16 mouse cellular contexts compared by ENCODE assay signal in the genomic region with DNA sequence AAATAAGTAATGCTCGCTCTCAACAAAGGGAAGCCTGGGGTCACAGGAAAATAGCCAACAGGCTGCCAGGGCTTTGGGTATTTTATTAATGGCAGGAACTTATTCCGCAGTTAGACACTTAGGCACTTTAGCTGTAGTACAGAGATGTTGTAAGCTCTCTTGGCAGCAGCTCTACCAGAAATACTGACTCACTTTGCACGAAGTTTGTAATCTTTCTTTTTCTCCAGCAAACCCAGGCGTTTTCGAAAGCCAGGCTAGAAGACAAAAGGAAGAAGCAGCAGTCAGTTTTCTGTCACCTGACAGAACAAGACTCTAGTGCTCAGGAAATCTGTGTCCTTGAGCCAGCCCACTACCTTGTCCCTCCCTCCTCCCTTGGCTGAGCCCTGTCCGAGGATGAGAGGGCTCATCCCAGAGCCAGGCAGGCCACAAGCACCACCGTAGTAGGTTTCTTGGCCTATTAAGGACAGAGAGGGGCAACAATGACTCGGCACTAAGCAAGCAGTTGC. TPM values are rescaled to one million over a fixed set of nuclear protein-coding genes. Genes with fewer than 3 reads are reported as not detected.
DNase-seq lines count a peak whose midpoint lies in the region; ATAC-seq and TF ChIP-seq lines count a peak whose summit lies in the region.
"Had no signal": no experiment of that assay in that cellular context is flagged by ENCODE, and none has a peak within 500 bp of the region (broad histone marks: within the 10 kb centered on the region; RNA-seq: fewer than 3 reads in every experiment).

No protein-coding gene starts in this region.

- no peaks in the 10 kb centered on the region for H3K27me3 ChIP-seq in lung, postnatal 0 days (replicated peaks; ENCODE audit: insufficient read depth, low read length)
- no peaks in the 10 kb centered on the region for H3K27me3 ChIP-seq in small intestine, adult 2 months (ENCODE audit: control insufficient read depth, insufficient read depth, low read length)
- H3K27me3 ChIP-seq: embryonic facial prominence, embryonic 12.5 days; forebrain, embryonic 15.5 days; midbrain, embryonic 15.5 days had no signal

- H3K36me3 ChIP-seq in lung, postnatal 0 days (ENCODE audit: insufficient read depth, low read length) = peaks cover 6% of the 10 kb centered on the region; the same call in 1 of the 2 replicates
- peaks cover 36% of the 10 kb centered on the region for H3K36me3 ChIP-seq in small intestine, adult 2 months (ENCODE audit: control insufficient read depth, insufficient read depth, low read length)

- H3K27ac ChIP-seq in lung, postnatal 0 days (ENCODE audit: low read length) = no peak overlapping the region
- H3K27ac ChIP-seq in small intestine, adult 2 months (ENCODE audit: insufficient read depth, low read depth, low read length) = peak overlapping the region; percentile 29; the same call in 1 of the 2 replicates
- H3K27ac ChIP-seq: embryonic facial prominence, embryonic 12.5 days; forebrain, embryonic 15.5 days; limb, embryonic 10.5 days; midbrain, embryonic 15.5 days had no signal

- no peak overlapping the region for H3K4me2 ChIP-seq in lung, postnatal 0 days (replicated peaks; ENCODE audit: low read depth, low read length)
- H3K4me2 ChIP-seq: embryonic facial prominence, embryonic 12.5 days; forebrain, embryonic 15.5 days; midbrain, embryonic 15.5 days had no signal

- peak; percentile 71 for ATAC-seq in lung, postnatal 0 days
- ATAC-seq: forebrain, embryonic 15.5 days; liver, postnatal 0 days; midbrain, embryonic 15.5 days had no signal

- no peaks in the 10 kb centered on the region for H3K9me3 ChIP-seq in lung, postnatal 0 days (ENCODE audit: low read length)
- H3K9me3 ChIP-seq: embryonic facial prominence, embryonic 12.5 days; forebrain, embryonic 15.5 days; limb, embryonic 10.5 days; midbrain, embryonic 15.5 days had no signal

- H3K4me3 ChIP-seq in lung, postnatal 0 days (ENCODE audit: low read depth, low read length) = no peak overlapping the region
- no peak overlapping the region for H3K4me3 ChIP-seq in small intestine, adult 2 months (ENCODE audit: low read depth, low read length)
- H3K4me3 ChIP-seq: embryonic facial prominence, embryonic 12.5 days; forebrain, embryonic 15.5 days; limb, embryonic 10.5 days; midbrain, embryonic 15.5 days had no signal

- H3K4me1 ChIP-seq in lung, postnatal 0 days (ENCODE audit: insufficient read depth, low read depth, low read length) = no peaks in the 10 kb centered on the region
- no peaks in the 10 kb centered on the region for H3K4me1 ChIP-seq in small intestine, adult 2 months (ENCODE audit: control insufficient read depth, insufficient read depth, insufficient read length, low read length)

- intact Hi-C loops in left cerebral cortex, postnatal 10 days (cut with DNase I) = no loop called here

- no peak for TF ChIP-seq EP300 in lung, postnatal 0 days (IDR thresholded peaks at IDR 0.05)

- TF ChIP-seq POLR2A in small intestine, adult 2 months (IDR thresholded peaks at IDR 0.05; ENCODE audit: low read depth, low read length) = no peak

- no peak overlapping the region for H3K9ac ChIP-seq in lung, postnatal 0 days (replicated peaks; ENCODE audit: low read depth)
- H3K9ac ChIP-seq: embryonic facial prominence, embryonic 12.5 days; forebrain, embryonic 15.5 days; liver, postnatal 0 days; midbrain, embryonic 15.5 days had no signal

- TF ChIP-seq CTCF in lung, postnatal 0 days (IDR thresholded peaks at IDR 0.05) = no peak
- TF ChIP-seq CTCF in small intestine, adult 2 months (IDR thresholded peaks at IDR 0.05; ENCODE audit: extremely low read depth, insufficient read length, insufficient replicate concordance, low read depth, low read length) = no peak

- WGBS in lung, postnatal 0 days = 65% methylated on average over 8 of the region's 8 CpGs
- 80% methylated on average over 8 of the region's 8 CpGs for WGBS in small intestine, adult 2 months

- peak; percentile 43 to 61 for DNase-seq in heart, adult 18-20 months
- no peak for DNase-seq in heart, adult 8-10 months (ENCODE audit: low spot score)
- peak; percentile 76 for DNase-seq in lung, postnatal 0 days (ENCODE audit: low spot score)
- DNase-seq in lung, adult 18-20 months = no peak
- DNase-seq in adrenal gland, postnatal 36 days = peak; percentile 43 to 60
- no peak for DNase-seq in left cerebral cortex, postnatal 10 days (ENCODE audit: extremely low spot score in 1 of 2, low spot score in 2 of 2)
- DNase-seq in urinary bladder, adult 2 months (ENCODE audit: low spot score) = no peak
- DNase-seq: cerebellum, postnatal 10 days; liver, postnatal 0 days; thymus, postnatal 25 days had no signal

RNA-seq across cellular contexts. Expression of gene Utp11, which starts 7.5 kb away (rescaled TPM):
- total RNA-seq in heart, adult 18-20 months (2021) = 10 to 100 TPM; 11.0 to 14.0 TPM
- total RNA-seq in heart, adult 8-10 months (2022) = 10 to 100 TPM; 12.4 to 14.5 (median 13.7) TPM
- 37.4 and 48.8 TPM in 2 replicates for polyA plus RNA-seq in lung, postnatal 0 days (2015; fragmentation: Nextera tagmentation; extraction: Ambion mirVana)
- 10 to 100 TPM; 30.0 to 40.6 TPM for total RNA-seq in adrenal gland, postnatal 36 days (2021)
- 0.57 and 0.85 TPM in 2 replicates for polyA plus RNA-seq in small intestine, adult 2 months (2012; rRNA removed)
- total RNA-seq in left cerebral cortex, postnatal 10 days (2021) = 10 to 100 TPM; 15.2 to 15.8 TPM
- polyA plus RNA-seq in urinary bladder, adult 2 months (2012; rRNA removed) = 31.6 and 32.9 TPM in 2 replicates

RNA-seq across cellular contexts. Expression of gene Fhl3, which starts 14.6 kb away (rescaled TPM):
- 10 to 100 TPM in 1 of 2 experiments, 1 to 10 TPM in 1; 8.2 to 13.8 TPM for total RNA-seq in heart, adult 18-20 months (2021)
- 10 to 100 TPM in 2 of 4 experiments, 1 to 10 TPM in 2; 8.8 to 18.8 (median 11.2) TPM for total RNA-seq in heart, adult 8-10 months (2022)
- polyA plus RNA-seq in lung, postnatal 0 days (2015; fragmentation: Nextera tagmentation; extraction: Ambion mirVana) = 5.2 and 5.8 TPM in 2 replicates
- 1 to 10 TPM; 8.1 to 9.0 TPM for total RNA-seq in adrenal gland, postnatal 36 days (2021)
- polyA plus RNA-seq in small intestine, adult 2 months (2012; rRNA removed) = 6.8 and 9.2 TPM in 2 replicates
- total RNA-seq in left cerebral cortex, postnatal 10 days (2021) = 1 to 10 TPM; 3.8 to 4.5 TPM
- polyA plus RNA-seq in urinary bladder, adult 2 months (2012; rRNA removed) = 2.7 and 5.2 TPM in 2 replicates

RNA-seq across cellular contexts. Expression of gene Sf3a3, which starts 28.6 kb away (rescaled TPM):
- 10 to 100 TPM; 18.8 to 19.4 TPM for total RNA-seq in heart, adult 18-20 months (2021)
- 10 to 100 TPM; 15.5 to 17.3 (median 16.5) TPM for total RNA-seq in heart, adult 8-10 months (2022)
- polyA plus RNA-seq in lung, postnatal 0 days (2015; fragmentation: Nextera tagmentation; extraction: Ambion mirVana) = 49.1 and 57.1 TPM in 2 replicates
- total RNA-seq in adrenal gland, postnatal 36 days (2021) = 10 to 100 TPM; 39.3 to 39.6 TPM
- polyA plus RNA-seq in small intestine, adult 2 months (2012; rRNA removed) = 3.3 and 7.2 TPM in 2 replicates
- total RNA-seq in left cerebral cortex, postnatal 10 days (2021) = 10 to 100 TPM; 36.3 to 36.6 TPM
- 38.1 and 40.4 TPM in 2 replicates for polyA plus RNA-seq in urinary bladder, adult 2 months (2012; rRNA removed)

RNA-seq across cellular contexts. Expression of gene Pou3f1, which starts 29.3 kb away (rescaled TPM):
- total RNA-seq in heart, adult 18-20 months (2021) = under 1 TPM; 0.15 to 0.33 TPM
- total RNA-seq in heart, adult 8-10 months (2022) = under 1 TPM; 0.09 to 0.31 (median 0.14) TPM
- polyA plus RNA-seq in lung, postnatal 0 days (2015; fragmentation: Nextera tagmentation; extraction: Ambion mirVana) = 0.10 and 0.14 TPM in 2 replicates
- total RNA-seq in adrenal gland, postnatal 36 days (2021) = under 1 TPM in 1 of 2 experiments, not detected in 1; 0.10 TPM
- polyA plus RNA-seq in small intestine, adult 2 months (2012; rRNA removed) = 0.04 and 0.09 TPM in 2 replicates
- 10 to 100 TPM; 31.3 to 33.5 TPM for total RNA-seq in left cerebral cortex, postnatal 10 days (2021)
- 0.14 and 0.18 TPM in 2 replicates for polyA plus RNA-seq in urinary bladder, adult 2 months (2012; rRNA removed)
- total RNA-seq: neutrophil, adult 5-6 weeks had no signal
- polyA plus RNA-seq: liver, postnatal 0 days had no signal

RNA-seq across cellular contexts. Expression of gene Inpp5b, which starts 55.7 kb away (rescaled TPM):
- 1 to 10 TPM; 5.6 to 7.0 TPM for total RNA-seq in heart, adult 18-20 months (2021)
- total RNA-seq in heart, adult 8-10 months (2022) = 1 to 10 TPM; 6.5 to 9.9 (median 7.3) TPM
- 59.6 and 62.9 TPM in 2 replicates for polyA plus RNA-seq in lung, postnatal 0 days (2015; fragmentation: Nextera tagmentation; extraction: Ambion mirVana)
- 10 to 100 TPM; 15.9 to 21.0 TPM for total RNA-seq in adrenal gland, postnatal 36 days (2021)
- polyA plus RNA-seq in small intestine, adult 2 months (2012; rRNA removed) = 21.8 and 26.7 TPM in 2 replicates
- total RNA-seq in left cerebral cortex, postnatal 10 days (2021) = 10 to 100 TPM; 34.8 to 38.5 TPM
- polyA plus RNA-seq in urinary bladder, adult 2 months (2012; rRNA removed) = 30.0 and 34.8 TPM in 2 replicates

Comparison
In these comparisons a context has a peak if more than half of its experiments do, and no peak if none do; other contexts are left out.
1. DNase-seq: peak in heart, adult 18-20 months (2 of 2), lung, postnatal 0 days (single experiment) and adrenal gland, postnatal 36 days (2 of 2); none in heart, adult 8-10 months (single experiment), lung, adult 18-20 months (0 of 2), left cerebral cortex, postnatal 10 days (0 of 2) and urinary bladder, adult 2 months (single experiment).